Mouse (Mus musculus) Muller cell, postnatal 12 days (primary cell): Measurements from ENCODE around the gene Ppp4r1.

ENCODE experiments used
- DNase-seq: peaks from one replicate; pipeline ENCODE4 v3.0.0-alpha.2; 2015; ENCODE audit errors: inconsistent ontology term

Ppp4r1 gene

DNA sequence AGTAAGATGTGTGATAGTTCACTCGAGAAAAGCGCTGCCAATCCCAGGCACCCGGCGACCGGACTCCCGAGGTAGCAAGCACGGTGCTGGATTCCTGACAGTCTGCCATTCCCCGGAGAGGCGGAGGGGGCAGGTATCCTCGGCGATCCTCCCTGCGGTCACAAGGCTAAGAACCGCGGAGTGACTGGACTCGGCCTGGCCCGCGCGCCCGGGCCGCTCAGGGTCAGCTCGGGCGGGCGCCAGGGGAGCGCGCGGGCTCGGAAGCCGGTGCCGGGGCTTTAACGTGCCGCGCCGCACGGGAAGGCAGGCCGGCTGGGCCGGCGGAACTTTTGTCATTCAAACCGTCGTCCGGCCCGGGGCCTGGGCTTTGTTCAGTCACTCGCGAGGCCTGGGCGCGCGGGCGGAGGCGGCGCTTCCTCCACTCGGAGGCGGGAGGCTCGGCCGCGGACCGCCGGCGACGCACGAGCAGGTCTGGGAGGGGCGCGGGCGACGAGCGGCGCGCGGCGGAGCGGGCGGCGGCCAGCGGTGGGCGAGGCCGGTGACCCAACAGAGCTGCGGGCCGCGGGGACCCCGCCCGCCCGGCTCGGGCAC, at the start of gene Ppp4r1:
Gene Ppp4r1 (plus strand): TSS at position 23 of the 591 bp plus-strand sequence.
- peak; percentile 94 for DNase-seq

- no peak for DNase-seq
Measured at GRCm38 (mm10) chr17:65732666-65733065, 49.7 kb upstream of the Ppp4r1 start.

GRCm38 (mm10) chr17:65735088-65735487, 47.3 kb upstream of the Ppp4r1 start:
- no peak for DNase-seq

DNA sequence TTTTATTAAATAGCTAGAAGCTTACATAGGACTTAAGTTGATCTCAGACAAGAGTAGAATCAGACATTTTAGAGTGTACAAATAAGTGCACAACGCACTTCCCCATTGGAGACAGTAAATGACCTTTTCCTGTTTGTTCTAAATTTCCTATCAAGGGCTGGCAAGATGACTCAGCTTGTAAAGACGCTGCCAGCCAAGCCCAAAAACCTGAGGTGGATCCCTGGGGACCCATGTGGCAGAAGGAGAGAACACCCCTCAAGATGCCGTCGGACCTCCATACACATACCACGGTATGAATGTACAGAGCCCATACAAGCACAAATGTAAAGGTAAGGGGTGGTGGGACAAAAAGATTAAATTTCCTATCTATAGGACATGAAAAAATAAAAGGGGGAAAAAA, 45.2 kb upstream of the Ppp4r1 start:
- no peak for DNase-seq

DNA sequence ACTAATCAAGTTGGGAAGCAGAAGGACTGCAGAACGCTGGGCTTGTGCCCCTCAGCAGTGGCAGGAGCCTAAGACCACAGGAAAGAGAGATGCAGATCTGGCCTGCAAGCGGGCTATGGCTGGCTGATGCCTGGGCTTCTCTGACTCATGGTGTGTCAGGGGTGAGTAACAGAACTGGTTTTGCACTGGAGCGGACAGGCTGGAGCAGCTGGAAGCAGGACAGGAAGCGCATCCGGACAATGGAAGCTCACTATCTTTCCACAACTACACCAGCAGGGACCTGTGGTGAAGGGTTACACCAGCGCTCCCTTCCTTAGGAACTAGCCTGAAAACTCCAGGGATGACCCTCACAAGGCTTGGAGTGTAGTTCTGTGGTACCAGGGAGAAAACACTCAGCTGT, 44.8 kb upstream of the Ppp4r1 start:
- DNase-seq = peak; percentile 80

DNA sequence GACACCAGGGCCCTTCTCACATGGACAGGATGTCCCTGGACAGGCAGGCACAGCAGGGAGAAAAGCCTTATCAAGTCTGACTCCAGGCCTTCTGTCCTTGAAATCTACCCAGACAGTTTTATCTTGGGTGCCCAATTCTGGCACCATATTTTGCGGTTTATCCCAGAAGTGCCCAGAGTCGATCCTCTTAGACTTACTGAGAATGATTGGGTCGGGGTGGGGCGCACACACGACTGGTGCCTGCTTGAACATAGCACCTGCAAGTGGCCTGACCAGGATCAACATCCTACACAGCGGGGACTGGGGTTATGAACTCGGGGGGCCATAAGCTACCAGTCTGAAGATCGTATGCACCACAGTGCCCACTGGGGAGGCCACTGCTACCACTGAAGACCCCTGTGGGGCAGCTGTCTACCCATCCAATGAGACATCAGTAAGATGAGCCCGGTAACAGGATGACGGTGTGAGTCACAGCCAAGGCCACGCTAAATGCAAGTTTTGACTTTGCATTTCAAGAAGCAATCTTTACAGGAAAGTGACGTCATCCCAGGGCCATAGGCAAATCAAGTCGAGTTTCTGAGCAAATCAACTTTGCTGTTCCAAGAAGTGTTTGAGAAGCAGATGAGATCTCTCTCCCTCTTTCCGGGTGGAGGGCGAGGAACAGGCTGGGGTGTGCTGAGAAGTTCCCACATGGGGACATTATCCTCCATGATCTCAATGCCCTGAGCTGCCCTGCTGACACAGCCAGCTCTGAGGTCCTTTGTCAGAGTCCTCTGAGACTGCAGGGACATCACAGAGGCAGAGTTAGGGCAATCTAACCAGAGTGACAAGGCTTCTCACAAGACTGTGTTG, 42.3 kb upstream of the Ppp4r1 start:
- no peak for DNase-seq

- no peak for DNase-seq
Measured at GRCm38 (mm10) chr17:65741565-65741964, 40.8 kb upstream of the Ppp4r1 start.

GRCm38 (mm10) chr17:65742245-65742905, 40.0 kb upstream of the Ppp4r1 start:
- peak; percentile 40 for DNase-seq

- DNase-seq = no peak
Measured at GRCm38 (mm10) chr17:65742969-65743368, 39.4 kb upstream of the Ppp4r1 start.

DNA sequence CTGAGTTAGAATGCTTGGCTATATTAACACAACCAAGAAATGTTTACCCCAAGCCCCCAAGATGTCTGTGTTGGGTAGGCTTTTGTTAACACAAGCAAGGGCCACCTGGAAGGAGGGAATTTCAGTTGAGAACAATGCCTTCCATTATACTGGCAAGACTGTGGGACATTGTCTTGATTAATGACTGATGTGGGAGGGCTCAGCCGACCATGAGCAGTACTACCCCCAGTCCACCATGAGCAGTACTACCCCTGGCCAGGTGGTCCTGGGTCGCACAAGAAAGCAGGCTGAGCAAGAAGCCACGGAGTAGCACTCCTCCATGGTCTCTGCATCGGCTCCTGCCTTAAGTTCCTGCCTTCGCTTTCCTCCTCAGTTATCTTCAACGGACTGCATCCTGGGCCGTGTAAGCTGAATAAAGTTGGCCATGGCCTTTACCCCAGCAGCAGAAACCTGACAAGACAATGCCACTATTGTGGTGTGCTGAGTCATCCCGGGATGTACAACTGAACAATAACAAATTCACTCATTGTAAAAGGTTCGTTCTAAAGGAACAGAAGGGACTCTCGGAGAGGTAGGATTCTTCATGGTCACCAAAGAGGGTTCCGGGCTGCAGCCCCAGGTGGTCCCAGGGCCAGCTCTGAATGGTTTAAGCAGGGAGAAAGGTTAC, 38.6 kb upstream of the Ppp4r1 start:
- peak; percentile 50 for DNase-seq

DNA sequence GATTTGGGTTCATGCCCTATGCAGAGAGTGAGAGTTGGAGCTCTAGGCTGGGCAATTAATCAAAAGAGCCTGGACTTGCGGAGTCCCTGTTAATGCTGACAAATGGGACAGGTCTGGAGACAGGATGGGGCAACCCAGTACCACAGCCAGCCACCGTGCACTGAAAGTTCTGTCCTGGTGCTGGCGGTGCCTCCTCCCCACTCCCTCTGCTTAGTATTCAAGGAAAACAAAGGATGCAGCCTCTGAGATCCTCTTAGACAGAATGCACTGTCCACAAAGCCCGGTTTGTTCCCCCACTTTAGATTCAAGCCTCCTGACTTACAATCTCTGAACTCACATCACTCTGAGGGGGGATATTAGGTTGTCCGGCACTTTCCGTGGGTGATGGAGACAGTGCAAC, 36.1 kb upstream of the Ppp4r1 start:
- no peak for DNase-seq

GRCm38 (mm10) chr17:65748997-65749396, 33.4 kb upstream of the Ppp4r1 start:
- no peak for DNase-seq

- DNase-seq = no peak
Measured at GRCm38 (mm10) chr17:65749803-65750202, 32.6 kb upstream of the Ppp4r1 start.

GRCm38 (mm10) chr17:65750301-65750700, 32.1 kb upstream of the Ppp4r1 start:
- no peak for DNase-seq

DNA sequence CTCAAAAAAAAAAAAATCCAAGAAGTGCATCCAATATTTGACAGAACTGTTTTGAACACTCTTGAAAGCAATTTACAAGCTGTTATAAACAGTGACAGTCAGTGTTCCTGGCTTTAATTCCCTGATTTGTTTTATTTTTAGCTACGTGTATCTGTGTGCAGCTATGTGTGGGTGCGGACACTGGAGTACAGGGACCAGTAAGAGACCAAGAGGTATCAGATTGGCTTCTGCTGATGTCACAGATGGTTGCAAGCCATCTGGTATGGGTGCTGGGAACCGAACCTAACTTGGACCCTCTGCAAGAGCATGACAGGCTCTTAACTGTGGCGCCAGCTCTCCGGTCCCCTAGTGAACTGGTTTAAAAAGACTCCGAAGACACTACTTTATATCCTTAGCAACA, 29.2 kb upstream of the Ppp4r1 start:
- no peak for DNase-seq

DNA sequence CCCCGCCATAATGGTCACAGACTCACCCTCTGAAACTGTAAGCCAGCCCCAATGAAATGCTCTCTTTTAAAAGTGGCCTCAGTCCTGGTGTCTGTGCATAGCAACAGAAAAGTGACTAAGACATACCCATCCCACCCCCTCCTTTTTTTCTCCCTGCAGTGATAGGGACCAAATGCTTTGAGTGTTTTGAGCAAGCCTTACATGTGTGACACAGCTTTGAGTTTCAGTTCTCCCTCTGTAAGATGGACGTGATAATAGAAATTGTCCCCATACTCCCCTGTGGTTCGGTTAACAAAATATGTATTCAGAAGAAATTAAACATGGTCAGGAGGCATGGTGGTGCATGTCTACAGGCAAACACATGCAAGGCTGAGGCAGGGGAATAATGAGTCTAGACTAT, 26.5 kb upstream of the Ppp4r1 start:
- no peak for DNase-seq

- peak; percentile 64 for DNase-seq
Measured at GRCm38 (mm10) chr17:65757150-65757549, 25.2 kb upstream of the Ppp4r1 start.

GRCm38 (mm10) chr17:65763221-65763620, 19.2 kb upstream of the Ppp4r1 start:
- no peak for DNase-seq

DNA sequence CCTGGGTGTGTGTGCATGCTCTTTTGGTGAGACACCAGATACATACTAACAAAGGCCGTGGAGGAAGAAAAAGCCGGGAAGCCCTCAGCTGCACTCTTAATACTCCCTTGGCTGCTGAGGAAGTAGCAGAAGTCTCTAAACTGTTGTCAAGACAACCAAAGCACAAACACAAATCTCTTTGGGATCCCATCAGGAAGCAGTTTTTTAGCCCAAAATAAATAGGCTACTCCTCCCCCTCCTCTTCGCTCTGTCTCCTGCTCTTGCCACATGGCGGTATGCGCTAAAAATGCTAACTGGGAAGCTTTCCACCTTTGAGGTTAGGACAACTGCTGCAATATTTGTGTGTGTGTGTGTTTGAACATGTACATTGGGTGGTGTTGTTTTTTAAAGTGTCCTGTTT, 13.9 kb upstream of the Ppp4r1 start:
- DNase-seq = no peak

DNA sequence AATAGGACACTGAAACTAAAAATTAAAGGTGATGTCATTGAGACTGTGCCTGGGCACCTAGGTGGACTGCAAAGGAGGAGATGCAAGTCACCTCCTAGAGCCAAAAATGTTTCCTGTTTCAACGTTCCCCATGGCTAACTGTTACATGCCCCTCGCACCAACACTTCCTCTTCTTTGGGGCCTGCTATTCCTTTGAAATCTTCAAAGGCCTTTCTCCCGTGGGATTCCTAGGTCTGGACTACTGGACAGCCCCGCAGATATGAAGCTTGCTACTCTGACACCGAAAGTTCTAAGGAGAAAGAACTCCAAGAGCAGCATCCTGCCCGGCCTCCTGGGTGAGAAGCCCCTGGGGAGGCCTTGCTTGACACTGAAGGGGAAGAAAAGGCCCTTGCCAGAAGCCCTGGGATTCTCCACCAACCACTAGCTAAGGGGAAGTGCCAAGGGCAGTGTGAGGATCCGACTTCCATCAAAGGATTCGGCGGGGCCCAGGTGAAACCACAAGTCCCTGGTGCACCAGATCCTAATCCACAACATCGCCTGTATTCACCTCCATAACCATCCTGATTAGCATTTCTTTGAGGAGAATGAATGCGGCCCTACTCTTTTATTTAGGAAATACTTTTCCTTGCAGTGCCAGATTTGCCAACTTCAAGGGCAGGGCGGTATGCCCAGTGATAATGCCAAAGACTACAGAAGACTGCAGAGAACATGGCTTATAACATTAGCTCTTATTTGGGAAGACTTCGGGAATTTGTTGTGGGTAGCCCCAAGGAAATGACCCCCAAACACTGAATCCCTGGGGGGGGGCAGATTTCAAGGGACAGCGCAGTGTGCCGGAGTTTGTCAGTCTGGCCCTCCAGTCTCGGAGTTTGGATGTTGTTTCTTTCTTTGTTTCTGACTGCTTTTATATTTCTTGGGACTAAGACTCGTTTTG, 11.1 kb upstream of the Ppp4r1 start:
- DNase-seq = peak; percentile 34
